Mouse (Mus musculus) testis, adult 10 weeks (tissue): ENCODE data around the gene Man2b2. TPM values are rescaled to one million over a fixed set of nuclear protein-coding genes. Genes with fewer than 3 reads are reported as not detected.

Source experiments
- polyA plus RNA-seq: library from polyadenylated mRNA; stranded (reverse); fragments of 350-450 nt; fragmentation: Illumina TruSeq; extraction: RNeasy Lipid Tissue Mini Kit (QIAGEN cat#74804); gene quantifications from one replicate; pipeline ENCODE4 v1.2.3, GENCODE M21; 2014; ENCODE audit warnings: low read depth, low replicate concordance

Man2b2 gene
- polyA plus RNA-seq, result 2.9 TPM

GRCm38 (mm10) chr5:36829913-36830879, at the start of gene Man2b2:
Man2b2 (minus strand) TSS chr5:36830653.

GRCm38 (mm10) chr5:36868266-36869090, 38.0 kb upstream of the Man2b2 start, which contains the start of gene Ppp2r2c:
Ppp2r2c (plus strand) TSS chr5:36868513.

DNA sequence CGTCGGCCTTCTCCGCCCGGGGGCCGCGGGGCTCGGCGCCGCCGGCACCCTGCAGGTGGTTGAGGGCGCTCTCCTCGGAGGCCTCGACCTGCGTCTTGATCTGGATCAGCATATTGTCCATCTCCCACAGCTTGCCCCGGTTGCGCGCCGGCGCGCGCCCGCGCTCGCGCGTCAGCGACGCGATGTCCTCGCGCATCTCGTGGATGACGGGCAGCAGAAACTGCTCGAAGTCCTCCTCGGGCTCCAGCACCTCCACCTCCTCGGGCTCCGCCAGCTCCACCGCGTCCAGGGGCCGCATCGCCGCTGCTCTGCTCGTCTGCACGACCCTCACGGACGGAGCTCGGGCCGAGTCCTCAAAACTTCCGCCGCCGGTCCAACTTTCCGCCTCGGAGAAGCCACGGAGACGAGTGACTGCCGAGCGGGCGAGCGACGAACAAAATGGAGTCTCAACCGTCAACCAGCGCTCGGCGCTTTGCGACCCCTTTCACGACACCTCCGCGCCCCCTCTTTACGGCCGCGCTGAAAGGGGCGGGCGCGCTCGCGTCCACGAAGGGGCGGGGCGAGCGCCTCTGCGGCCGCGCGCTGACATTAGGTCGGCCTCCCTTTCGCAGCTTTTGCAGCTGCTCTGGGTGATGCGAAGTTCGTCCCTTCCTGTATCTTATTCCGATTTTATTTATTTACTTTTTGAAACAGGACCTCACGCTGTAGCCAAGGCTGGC, 34.0 kb downstream of the Man2b2 start, which contains the start of gene Mrfap1:
Gene Mrfap1 (minus strand): TSS at position 477 of the 719 bp plus-strand sequence.

Other genes starting within 250 kb of the Man2b2 start
- gene Tbc1d14, start 237.4 kb downstream of the Man2b2 start, polyA plus RNA-seq, result 44.1 TPM
- gene D5Ertd579e, start 134.6 kb downstream of the Man2b2 start, polyA plus RNA-seq, result 26.1 TPM
- 18.3 TPM for gene Bloc1s4, start 82.0 kb downstream of the Man2b2 start, polyA plus RNA-seq
- 356 TPM for gene Mrfap1, start 33.9 kb downstream of the Man2b2 start, polyA plus RNA-seq
- 0.36 TPM for gene Ppp2r2c, start 37.9 kb upstream of the Man2b2 start, polyA plus RNA-seq
- 0.27 TPM for gene Wfs1, start 158.6 kb upstream of the Man2b2 start, polyA plus RNA-seq